Mouse (Mus musculus): ENCODE measurements at regions not wholly inside any gene's neighbourhood (a gene's known extent, or its start where the extent isn't known, plus 50 kb on each side); places are given as distances from the start of the nearest gene placed in this dataset.

GRCm38 (mm10) chr1:56286386-56287045, 350.7 kb downstream of the Hsfy2 start:
- in situ Hi-C loops (cut with MboI; ENCODE audit: low sequenced_read_pairs in 2 of 2, unreplicated experiment in 2 of 2), result no loop called here
- DNase-seq (ENCODE audit: low read depth, low spot score), result no peak

GRCm38 (mm10) chr1:56261708-56262107, 375.5 kb downstream of the Hsfy2 start:
- TF ChIP-seq HCFC1 (IDR thresholded peaks at IDR 0.05; ENCODE audit: borderline replicate concordance, insufficient read depth, low read length), result no peak
- TF ChIP-seq MAFK (IDR thresholded peaks at IDR 0.05; ENCODE audit: insufficient read depth, low read depth, low read length), result no peak
- TF ChIP-seq ZNF384 (IDR thresholded peaks at IDR 0.05; ENCODE audit: low read depth, low read length), result no peak
- no peak for TF ChIP-seq ZC3H11A (IDR thresholded peaks at IDR 0.05; ENCODE audit: borderline replicate concordance, low read depth, low read length)
- no peak for TF ChIP-seq CHD2 (IDR thresholded peaks at IDR 0.05; ENCODE audit: low read depth, low read length)
- no peaks in the 10 kb centered on the region for H3K4me1 ChIP-seq (ENCODE audit: control insufficient read depth in 2 of 2, insufficient read depth in 2 of 2, low read length in 2 of 2, poor library complexity in 1 of 2)
- in situ Hi-C loops (cut with MboI; ENCODE audit: low sequenced_read_pairs in 2 of 2, unreplicated experiment in 2 of 2), result no loop called here

More at GRCm38 (mm10) chr1:56286386-56287045, 350.7 kb downstream of the Hsfy2 start:
- H3K36me3 ChIP-seq (ENCODE audit: control insufficient read depth, insufficient read depth, low read length, poor library complexity, severe bottlenecking), result no peaks in the 10 kb centered on the region
- H3K4me1 ChIP-seq (ENCODE audit: control insufficient read depth in 2 of 2, insufficient read depth in 2 of 2, low read length in 2 of 2, poor library complexity in 1 of 2), result no peaks in the 10 kb centered on the region
- no peak overlapping the region for H3K9ac ChIP-seq (ENCODE audit: insufficient read depth, low read depth, low read length, poor library complexity, severe bottlenecking)
- no peak overlapping the region for H3K27ac ChIP-seq (ENCODE audit: insufficient read depth, low read depth, low read length, poor library complexity, severe bottlenecking)
- no peaks in the 10 kb centered on the region for H3K9me3 ChIP-seq (ENCODE audit: control insufficient read depth, insufficient read depth, low read depth, low read length)
- H3K4me3 ChIP-seq (ENCODE audit: insufficient read depth in 1 of 2, low read depth in 1 of 2, low read length in 2 of 2, poor library complexity in 1 of 2, severe bottlenecking in 1 of 2), result no peak overlapping the region
- TF ChIP-seq CHD2 (IDR thresholded peaks at IDR 0.05; ENCODE audit: low read depth, low read length), result no peak
- no peak for TF ChIP-seq ZC3H11A (IDR thresholded peaks at IDR 0.05; ENCODE audit: borderline replicate concordance, low read depth, low read length)
- TF ChIP-seq MAFK (IDR thresholded peaks at IDR 0.05; ENCODE audit: insufficient read depth, low read depth, low read length), result no peak
- TF ChIP-seq ZNF384 (IDR thresholded peaks at IDR 0.05; ENCODE audit: low read depth, low read length), result no peak
- TF ChIP-seq HCFC1 (IDR thresholded peaks at IDR 0.05; ENCODE audit: borderline replicate concordance, insufficient read depth, low read length), result no peak

GRCm38 (mm10) chr1:56260759-56261158, 376.5 kb downstream of the Hsfy2 start:
- Histone ChIP-seq H3K9ac (ENCODE audit: insufficient read depth, low read depth, low read length, poor library complexity, severe bottlenecking) (no peak overlapping the region), H3K4me1 (ENCODE audit: control insufficient read depth in 2 of 2, insufficient read depth in 2 of 2, low read length in 2 of 2, poor library complexity in 1 of 2) (no peaks in the 10 kb centered on the region), H3K4me3 (ENCODE audit: insufficient read depth in 1 of 2, low read depth in 1 of 2, low read length in 2 of 2, poor library complexity in 1 of 2, severe bottlenecking in 1 of 2) (no peak overlapping the region), H3K27ac (ENCODE audit: insufficient read depth, low read depth, low read length, poor library complexity, severe bottlenecking) (no peak overlapping the region), H3K36me3 (ENCODE audit: control insufficient read depth, insufficient read depth, low read length, poor library complexity, severe bottlenecking) (no peaks in the 10 kb centered on the region), H3K9me3 (ENCODE audit: control insufficient read depth, insufficient read depth, low read depth, low read length) (no peaks in the 10 kb centered on the region)
- no peak for TF ChIP-seq ZNF384 (IDR thresholded peaks at IDR 0.05; ENCODE audit: low read depth, low read length)
- TF ChIP-seq MAFK (IDR thresholded peaks at IDR 0.05; ENCODE audit: insufficient read depth, low read depth, low read length), result no peak
- no peak for TF ChIP-seq ZC3H11A (IDR thresholded peaks at IDR 0.05; ENCODE audit: borderline replicate concordance, low read depth, low read length)
- in situ Hi-C loops (cut with MboI; ENCODE audit: low sequenced_read_pairs in 2 of 2, unreplicated experiment in 2 of 2), result no loop called here
- DNase-seq (ENCODE audit: low read depth, low spot score), result no peak

More at GRCm38 (mm10) chr1:56261708-56262107, 375.5 kb downstream of the Hsfy2 start:
- no peak for DNase-seq (ENCODE audit: low read depth, low spot score)
- Histone ChIP-seq H3K9me3 (ENCODE audit: control insufficient read depth, insufficient read depth, low read depth, low read length) (no peaks in the 10 kb centered on the region), H3K9ac (ENCODE audit: insufficient read depth, low read depth, low read length, poor library complexity, severe bottlenecking) (no peak overlapping the region), H3K27ac (ENCODE audit: insufficient read depth, low read depth, low read length, poor library complexity, severe bottlenecking) (no peak overlapping the region), H3K4me3 (ENCODE audit: insufficient read depth in 1 of 2, low read depth in 1 of 2, low read length in 2 of 2, poor library complexity in 1 of 2, severe bottlenecking in 1 of 2) (no peak overlapping the region), H3K36me3 (ENCODE audit: control insufficient read depth, insufficient read depth, low read length, poor library complexity, severe bottlenecking) (no peaks in the 10 kb centered on the region)

GRCm38 (mm10) chr1:56256839-56257490, 380.3 kb downstream of the Hsfy2 start:
- no peaks in the 10 kb centered on the region for H3K9me3 ChIP-seq (ENCODE audit: control insufficient read depth, insufficient read depth, low read depth, low read length)
- H3K4me3 ChIP-seq (ENCODE audit: insufficient read depth in 1 of 2, low read depth in 1 of 2, low read length in 2 of 2, poor library complexity in 1 of 2, severe bottlenecking in 1 of 2), result no peak overlapping the region
- no peak for DNase-seq (ENCODE audit: low read depth, low spot score)
- no peak for TF ChIP-seq ZNF384 (IDR thresholded peaks at IDR 0.05; ENCODE audit: low read depth, low read length)
- no peak for TF ChIP-seq CHD2 (IDR thresholded peaks at IDR 0.05; ENCODE audit: low read depth, low read length)
- no peak for TF ChIP-seq ZC3H11A (IDR thresholded peaks at IDR 0.05; ENCODE audit: borderline replicate concordance, low read depth, low read length)
- TF ChIP-seq MAFK (IDR thresholded peaks at IDR 0.05; ENCODE audit: insufficient read depth, low read depth, low read length), result no peak
- no peak for TF ChIP-seq HCFC1 (IDR thresholded peaks at IDR 0.05; ENCODE audit: borderline replicate concordance, insufficient read depth, low read length)
- in situ Hi-C loops (cut with MboI; ENCODE audit: low sequenced_read_pairs in 2 of 2, unreplicated experiment in 2 of 2), result no loop called here
- H3K9ac ChIP-seq (ENCODE audit: insufficient read depth, low read depth, low read length, poor library complexity, severe bottlenecking), result no peak overlapping the region
- H3K27ac ChIP-seq (ENCODE audit: insufficient read depth, low read depth, low read length, poor library complexity, severe bottlenecking), result no peak overlapping the region
- no peaks in the 10 kb centered on the region for H3K36me3 ChIP-seq (ENCODE audit: control insufficient read depth, insufficient read depth, low read length, poor library complexity, severe bottlenecking)
- H3K4me1 ChIP-seq (ENCODE audit: control insufficient read depth in 2 of 2, insufficient read depth in 2 of 2, low read length in 2 of 2, poor library complexity in 1 of 2), result no peaks in the 10 kb centered on the region

Data from ES-E14 (cell line).